Mouse (Mus musculus) bone marrow macrophage, adult 2 months (primary cell): ENCODE results near the gene Ext2. TPM values are rescaled to one million over a fixed set of nuclear protein-coding genes. Genes with fewer than 3 reads are reported as not detected.

Experiments used
- H3K27ac ChIP-seq: 2 replicates; pipeline ENCODE4 v1.5.1; 2012; ENCODE audit warnings: low read depth, low read length; ENCODE audit not compliant: insufficient read depth
- H3K4me1 ChIP-seq: 2 replicates; pipeline ENCODE4 v1.6.1; 2012; ENCODE audit warnings: low read length; ENCODE audit not compliant: control insufficient read depth, insufficient read depth
- H3K4me3 ChIP-seq: 2 replicates; pipeline ENCODE4 v1.5.1; 2012; ENCODE audit warnings: mild to moderate bottlenecking, low read length, moderate library complexity; ENCODE audit not compliant: insufficient read depth
- CTCF ChIP-seq: IDR thresholded peaks from 2 replicates; pipeline ENCODE4 v1.5.1; 2012; ENCODE audit warnings: low read depth, mild to moderate bottlenecking, low read length, moderate library complexity
- POLR2A ChIP-seq: IDR thresholded peaks from 2 replicates; pipeline ENCODE4 v1.6.1; 2012; ENCODE audit warnings: mild to moderate bottlenecking, low read depth, low read length, borderline replicate concordance
- polyA plus RNA-seq: library from polyadenylated mRNA; stranded (reverse); fragments of >200 nt; gene quantifications from 2 replicates; pipeline ENCODE4 v1.2.4, GENCODE M21; 2012; ENCODE audit not compliant: missing spikeins, insufficient read depth, insufficient read length

Gene Ext2
- polyA plus RNA-seq, 1 experiment, result 43.7 TPM

DNA sequence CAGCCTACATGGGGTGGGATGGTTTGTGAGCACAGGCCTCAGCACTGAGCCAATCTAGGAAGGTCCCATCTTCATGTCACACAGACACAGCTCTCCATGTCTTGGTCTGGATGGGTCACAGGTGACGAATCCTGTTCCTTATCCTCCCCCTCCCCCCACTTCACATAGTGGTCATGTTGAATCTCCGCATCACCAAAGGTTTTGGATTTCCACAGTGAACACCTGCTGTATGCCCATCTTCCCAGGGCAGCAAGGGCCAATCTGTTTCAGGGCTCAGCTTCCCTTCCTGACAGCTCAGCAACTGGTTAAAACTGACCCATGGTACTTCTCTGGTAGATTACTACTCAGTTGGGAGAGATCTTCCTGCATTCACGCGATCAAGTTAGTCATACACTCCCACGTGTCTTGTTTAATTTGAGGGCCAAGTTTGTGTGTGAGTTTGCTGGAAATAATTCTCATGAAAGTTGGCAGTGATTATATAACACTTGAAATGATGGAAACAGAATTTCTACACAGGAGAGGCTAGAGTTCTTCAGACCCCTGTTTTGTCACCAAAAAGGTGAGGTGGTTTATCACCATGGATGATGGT, 74.7 kb downstream of the Ext2 start:
- no peak for TF ChIP-seq POLR2A
- TF ChIP-seq CTCF, result no peak
- Histone ChIP-seq H3K27ac (no peak overlapping the region), H3K4me3 (no peak overlapping the region), H3K4me1 (no peaks in the 10 kb centered on the region)

DNA sequence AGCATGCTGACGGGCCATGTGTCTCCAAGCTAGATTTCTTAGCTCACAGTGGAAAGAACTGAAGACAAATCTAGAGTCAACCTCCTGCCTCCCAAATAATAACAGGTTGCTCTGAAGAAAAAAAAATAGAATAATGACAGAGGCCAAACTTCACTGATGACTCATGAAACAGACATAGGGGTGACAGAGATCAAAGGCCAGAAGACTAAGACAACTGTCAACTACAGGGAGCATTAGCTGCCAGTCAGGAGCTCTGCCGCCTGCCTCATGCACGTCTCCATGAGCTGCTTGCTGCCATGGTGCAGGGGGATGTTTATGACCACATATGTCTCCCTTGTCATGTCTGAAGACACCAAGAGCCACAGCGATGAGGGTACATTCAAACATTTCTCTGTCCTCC, 75.7 kb downstream of the Ext2 start:
- Histone ChIP-seq H3K4me3 (no peak overlapping the region), H3K27ac (no peak overlapping the region), H3K4me1 (no peaks in the 10 kb centered on the region)
- TF ChIP-seq CTCF (no peak), POLR2A (no peak)

DNA sequence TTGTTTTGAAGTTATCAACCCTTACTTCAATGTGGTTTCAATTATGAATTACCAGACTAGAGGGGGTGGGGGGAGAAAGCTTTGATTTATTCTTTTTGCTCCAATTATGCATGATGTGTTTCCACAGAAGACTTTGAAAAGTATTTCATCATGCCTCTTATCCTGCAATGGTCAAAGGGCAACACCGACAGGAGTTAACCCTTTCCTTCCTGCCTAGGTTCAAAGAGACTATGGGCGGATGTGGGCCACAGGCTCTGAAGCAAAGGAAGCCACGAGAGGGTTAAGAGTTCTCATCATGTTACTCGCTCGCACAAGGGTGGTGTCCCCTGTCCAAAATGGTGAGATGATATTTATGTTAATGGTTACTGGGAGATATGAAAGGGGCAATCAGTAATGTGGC, 76.2 kb downstream of the Ext2 start:
- Histone ChIP-seq H3K4me1 (no peaks in the 10 kb centered on the region), H3K4me3 (no peak overlapping the region), H3K27ac (no peak overlapping the region)
- TF ChIP-seq POLR2A (no peak), CTCF (no peak)

DNA sequence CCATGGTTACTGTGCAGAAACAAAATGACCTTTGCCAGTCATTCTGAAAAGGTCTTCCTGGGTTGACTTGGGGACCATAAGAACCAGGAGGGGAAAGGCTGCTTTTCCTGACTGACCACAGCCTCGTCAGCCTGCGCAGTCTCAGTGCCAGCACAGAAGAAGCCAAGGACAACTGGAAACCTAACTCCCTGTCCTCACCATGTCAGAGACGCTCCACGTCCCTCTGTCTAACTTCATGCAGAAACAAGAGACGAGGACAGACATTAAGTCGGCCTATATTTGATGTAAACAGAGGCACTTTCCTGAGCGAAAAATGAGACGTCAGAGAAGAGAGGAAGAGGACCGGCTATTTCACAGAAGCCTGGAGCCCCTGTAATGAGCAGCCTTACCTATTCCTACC, 76.6 kb downstream of the Ext2 start:
- no peak overlapping the region for H3K4me3 ChIP-seq
- no peaks in the 10 kb centered on the region for H3K4me1 ChIP-seq
- no peak overlapping the region for H3K27ac ChIP-seq
- TF ChIP-seq CTCF (no peak), POLR2A (no peak)

DNA sequence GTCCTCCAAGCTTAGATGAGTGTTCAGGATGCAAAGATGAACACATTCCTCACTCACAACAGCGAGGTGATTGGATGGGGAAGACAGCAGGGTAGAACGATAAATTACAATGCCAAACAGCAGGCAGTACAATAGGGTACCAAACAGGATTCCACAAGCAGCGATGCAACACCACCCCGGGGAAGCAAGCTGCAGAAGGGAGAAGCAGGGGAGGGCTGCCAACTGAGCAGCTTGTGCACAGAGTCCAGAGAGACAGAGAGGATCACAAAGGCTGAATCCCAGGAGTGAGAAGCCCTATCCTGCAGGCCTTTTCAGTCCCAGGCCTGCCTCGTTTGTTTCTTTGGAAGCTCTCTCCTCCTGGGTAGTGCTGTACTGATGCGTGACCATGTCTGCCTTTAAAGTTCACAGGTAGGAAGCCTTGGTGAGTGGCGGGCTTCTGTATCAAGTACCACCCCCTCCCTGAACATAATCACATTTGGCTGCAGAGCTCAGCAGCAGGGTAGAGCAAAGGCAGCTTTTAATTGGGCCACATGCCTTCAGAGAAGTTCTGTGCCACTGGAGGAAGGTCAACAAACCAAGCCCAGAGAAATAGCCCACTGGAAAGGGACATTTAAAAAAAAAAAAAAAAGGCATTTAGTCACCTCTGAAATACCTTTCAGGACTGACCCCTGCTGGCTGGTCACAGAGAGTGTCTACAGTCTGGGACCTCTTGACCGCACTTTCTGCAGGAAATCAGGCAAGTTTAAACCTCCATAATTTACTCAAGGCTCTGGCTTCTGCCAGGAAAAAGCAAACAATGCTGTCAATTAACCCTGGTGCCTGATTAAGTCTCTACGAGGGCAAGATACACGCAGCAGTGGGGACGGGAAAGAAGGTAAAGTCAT, 77.8 kb downstream of the Ext2 start:
- Histone ChIP-seq H3K4me1 (no peaks in the 10 kb centered on the region), H3K27ac (no peak overlapping the region), H3K4me3 (no peak overlapping the region)
- TF ChIP-seq POLR2A, result no peak
- no peak for TF ChIP-seq CTCF

DNA sequence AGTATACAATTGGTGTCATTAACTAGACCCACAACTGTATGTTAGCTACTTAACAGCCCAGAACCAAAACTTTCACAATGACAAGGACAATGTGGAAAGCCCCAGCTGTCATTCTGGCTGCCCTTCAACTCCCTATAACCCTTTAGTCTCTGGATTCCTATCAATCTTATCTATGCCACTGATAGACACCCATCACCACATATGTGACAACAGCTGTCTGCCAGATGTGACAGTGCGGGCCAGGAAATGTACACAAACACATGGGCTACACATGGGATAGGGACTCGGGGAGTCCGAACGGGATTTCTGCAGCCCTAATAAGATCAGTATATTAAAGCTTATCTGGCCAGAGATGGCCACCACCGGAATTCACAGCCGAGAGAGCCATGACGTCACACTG, 80.7 kb downstream of the Ext2 start:
- no peak overlapping the region for H3K4me3 ChIP-seq
- no peak for TF ChIP-seq CTCF
- no peak for TF ChIP-seq POLR2A
- H3K27ac ChIP-seq, result no peak overlapping the region
- H3K4me1 ChIP-seq, result no peaks in the 10 kb centered on the region

DNA sequence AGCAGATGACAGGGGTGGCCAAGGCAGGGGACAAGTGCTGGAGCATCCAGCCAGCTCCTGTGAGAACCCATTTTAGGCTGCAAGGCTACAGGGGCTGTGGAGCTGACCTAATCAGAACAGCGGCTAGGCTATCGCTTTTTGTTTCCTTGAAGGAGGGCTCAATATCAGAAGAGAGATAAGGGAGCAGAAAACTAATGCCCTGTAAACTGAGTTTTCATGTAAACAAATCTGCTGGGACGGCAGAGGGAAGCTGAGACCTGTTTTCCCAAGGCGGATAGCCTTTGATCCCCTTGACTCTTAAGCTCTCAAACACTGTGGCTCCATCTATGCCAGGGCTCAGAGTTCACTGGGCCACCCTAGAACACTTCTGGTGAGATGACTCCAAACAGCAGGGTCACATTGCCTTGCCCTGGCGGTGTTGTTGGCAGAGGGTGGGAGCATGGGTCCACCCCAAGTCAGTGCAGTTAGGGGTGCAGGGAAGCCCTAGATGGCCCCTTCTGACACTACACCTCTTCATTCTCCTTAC, 83.3 kb downstream of the Ext2 start:
- no peaks in the 10 kb centered on the region for H3K4me1 ChIP-seq
- H3K4me3 ChIP-seq, result no peak overlapping the region
- no peak for TF ChIP-seq POLR2A
- no peak overlapping the region for H3K27ac ChIP-seq

DNA sequence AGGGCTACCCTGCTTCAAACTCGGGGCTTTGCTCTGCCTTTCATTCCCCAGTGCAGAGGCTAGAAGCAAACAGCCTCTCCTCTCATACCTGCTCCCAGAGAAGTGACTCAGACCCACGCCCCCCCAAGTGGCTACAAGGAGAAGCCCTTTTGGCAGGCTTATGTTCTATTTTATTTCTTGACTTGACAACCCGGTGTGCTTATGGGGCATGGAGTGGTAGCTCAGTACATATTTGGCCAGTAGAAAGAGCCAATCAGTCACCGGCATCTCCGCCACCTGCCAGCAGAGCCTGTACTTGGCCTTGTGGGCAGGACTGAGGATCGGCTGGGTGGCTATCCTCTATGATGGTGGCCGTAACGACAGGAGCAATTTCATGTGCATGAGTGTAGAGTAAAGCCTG, 85.2 kb downstream of the Ext2 start:
- no peak for TF ChIP-seq POLR2A
- TF ChIP-seq CTCF, result no peak
- Histone ChIP-seq H3K4me3 (no peak overlapping the region), H3K27ac (no peak overlapping the region), H3K4me1 (no peaks in the 10 kb centered on the region)

DNA sequence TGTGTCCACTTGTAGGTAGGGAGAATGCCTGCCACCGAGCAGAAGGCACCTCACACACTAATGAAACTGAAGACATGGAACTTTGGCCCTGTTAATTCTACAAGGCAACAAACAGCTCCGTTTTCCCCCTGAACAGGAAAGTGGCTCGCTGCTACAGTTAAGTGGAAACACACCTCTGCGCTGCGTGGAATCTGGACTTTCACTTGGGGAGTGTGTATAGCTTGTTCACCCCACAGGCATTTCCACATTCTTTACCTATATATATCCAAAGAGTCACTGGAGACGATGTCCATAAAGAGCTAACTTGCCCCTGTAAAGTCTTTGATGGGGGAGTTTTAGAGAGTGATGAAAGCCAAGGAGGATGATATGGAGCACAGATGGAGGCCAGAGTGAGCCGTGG, 89.7 kb downstream of the Ext2 start:
- Histone ChIP-seq H3K4me3 (no peak overlapping the region), H3K27ac (no peak overlapping the region), H3K4me1 (no peaks in the 10 kb centered on the region)
- TF ChIP-seq CTCF (no peak), POLR2A (no peak)

DNA sequence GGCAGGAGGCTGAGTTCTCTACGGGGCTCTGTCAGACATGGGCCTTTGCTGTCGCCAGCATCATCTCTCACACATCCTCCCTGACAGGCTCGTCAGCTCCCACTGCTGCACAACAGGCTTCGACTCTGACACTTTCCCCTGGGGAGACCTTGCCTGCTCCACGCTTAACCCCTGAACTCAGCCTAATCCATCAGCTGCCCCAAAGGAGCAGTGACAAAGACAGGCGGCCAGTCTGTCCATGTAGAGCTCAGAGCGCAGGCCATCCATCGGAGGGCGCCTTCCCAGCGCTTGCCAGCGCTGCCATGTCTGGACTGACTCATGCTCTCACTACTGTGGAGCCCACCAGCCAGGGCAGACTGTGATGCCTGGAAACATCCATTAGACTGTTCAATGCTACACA, 92.8 kb downstream of the Ext2 start:
- H3K4me3 ChIP-seq, result no peak overlapping the region
- no peaks in the 10 kb centered on the region for H3K4me1 ChIP-seq
- H3K27ac ChIP-seq, result no peak overlapping the region
- no peak for TF ChIP-seq CTCF
- no peak for TF ChIP-seq POLR2A
